Mouse (Mus musculus) thymus, adult 2 months (tissue): ENCODE results near the gene Gsk3b. TPM values are rescaled to one million over a fixed set of nuclear protein-coding genes. Genes with fewer than 3 reads are reported as not detected.

ENCODE experiments used
- DNase-seq: peaks from one replicate; pipeline ENCODE4 v3.0.0; 2021
- H3K27ac ChIP-seq: fragments of 200-500 bp; 2 replicates; pipeline ENCODE4 v1.5.1; 2012; ENCODE audit warnings: low read length, control low read depth; ENCODE audit not compliant: control insufficient read depth, insufficient read depth
- H3K27me3 ChIP-seq: fragments of 200-500 bp; 2 replicates; pipeline ENCODE4 v1.6.1; 2012; ENCODE audit warnings: mild to moderate bottlenecking, low read length, moderate library complexity, mixed read lengths; ENCODE audit not compliant: control insufficient read depth, insufficient read depth
- H3K36me3 ChIP-seq: fragments of 200-500 bp; 2 replicates; pipeline ENCODE4 v1.6.1; 2012; ENCODE audit warnings: mild to moderate bottlenecking, low read length, moderate library complexity; ENCODE audit not compliant: control insufficient read depth, insufficient read depth
- H3K4me1 ChIP-seq: fragments of 200-500 bp; replicated peaks from 2 replicates; pipeline ENCODE4 v1.6.1; 2012; ENCODE audit warnings: low read length; ENCODE audit not compliant: control insufficient read depth, insufficient read depth
- H3K4me3 ChIP-seq: fragments of 200-500 bp; 2 replicates; pipeline ENCODE4 v1.5.1; 2012; ENCODE audit warnings: mild to moderate bottlenecking, low read length, control low read depth, moderate library complexity; ENCODE audit not compliant: control insufficient read depth, insufficient read depth
- CTCF ChIP-seq: fragments of 200-500 bp; IDR thresholded peaks from 2 replicates; pipeline ENCODE4 v1.5.1; 2012; ENCODE audit warnings: mild to moderate bottlenecking, control low read depth, low read length, moderate library complexity, borderline replicate concordance; ENCODE audit not compliant: control insufficient read depth, poor library complexity, insufficient read depth; ENCODE audit errors: extremely low read depth
- POLR2A ChIP-seq: fragments of 200-500 bp; IDR thresholded peaks from 2 replicates; pipeline ENCODE4 v1.6.1; 2012; ENCODE audit warnings: mild to moderate bottlenecking, low read length, control low read depth, moderate library complexity; ENCODE audit not compliant: control insufficient read depth, poor library complexity, insufficient read depth; ENCODE audit errors: extremely low read depth
- WGBS: fragments of 180-500 bp; shearing (Covaris S2); methylation state at CpG from one replicate; pipeline ENCODE4 v1.1.7; 2018; 5-methylcytosine and 5-hydroxymethylcytosine counted together
- polyA plus RNA-seq: library from polyadenylated mRNA; depleted of rRNA; stranded (reverse); fragments of >200 nt; gene quantifications from 2 replicates; pipeline ENCODE4 v1.2.3, GENCODE M21; 2012

Gene Gsk3b
- polyA plus RNA-seq, 1 experiment = 25.1 TPM

DNA sequence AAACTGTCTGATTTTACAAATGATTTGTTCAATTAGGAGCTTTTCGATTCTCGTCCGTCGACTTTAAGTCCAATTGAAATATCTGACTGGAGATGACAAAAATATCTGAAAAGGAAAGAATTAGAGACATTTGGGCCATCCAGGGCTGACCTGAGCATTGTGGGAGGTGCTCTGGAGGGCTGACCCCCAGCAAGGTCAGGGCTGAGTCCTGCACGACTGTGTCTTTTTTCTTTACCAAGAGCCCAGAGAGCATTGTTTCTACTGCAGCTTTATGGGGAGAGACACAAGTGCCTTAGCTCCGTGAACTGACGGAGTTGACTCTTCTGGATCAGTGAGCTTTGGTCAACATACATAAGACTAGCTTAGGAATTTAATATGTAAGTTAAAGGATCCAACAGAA, 43.4 kb downstream of the Gsk3b start:
- TF ChIP-seq CTCF (no peak), POLR2A (no peak)
- peaks cover 25% of the 10 kb centered on the region for H3K4me1 ChIP-seq
- 53% methylated on average over 7 of the region's 7 CpGs for WGBS
- H3K4me3 ChIP-seq = peak overlapping the region; percentile 46
- DNase-seq = no peak
- H3K27me3 ChIP-seq = no peaks in the 10 kb centered on the region
- H3K36me3 ChIP-seq = no peaks in the 10 kb centered on the region
- peak overlapping the region; percentile 87 for H3K27ac ChIP-seq

DNA sequence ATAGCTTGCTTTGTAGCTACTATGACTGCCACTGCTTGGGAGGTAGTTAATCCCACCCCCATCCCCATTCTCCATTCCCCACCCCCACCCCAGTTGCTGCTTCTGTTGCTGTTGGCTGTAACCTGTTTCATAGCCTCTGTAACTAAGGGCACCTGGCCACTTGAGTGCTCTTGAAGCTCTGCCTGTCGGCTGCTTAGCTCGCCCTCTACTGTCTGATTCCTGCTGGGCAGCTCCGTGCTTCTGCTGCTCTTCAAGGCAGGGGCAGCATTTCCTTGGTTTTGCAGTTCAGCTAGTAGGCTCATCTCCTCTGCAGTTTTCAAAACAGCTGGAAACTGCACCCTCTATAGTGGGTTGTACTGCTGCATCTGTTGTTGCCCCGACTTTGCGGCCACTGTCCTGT, 48.5 kb downstream of the Gsk3b start:
- WGBS = 82% methylated on average over 5 of the region's 5 CpGs
- peaks cover 8% of the 10 kb centered on the region for H3K4me1 ChIP-seq
- no peak overlapping the region for H3K27ac ChIP-seq
- DNase-seq = peak; percentile 66
- H3K27me3 ChIP-seq = no peaks in the 10 kb centered on the region
- H3K4me3 ChIP-seq = no peak overlapping the region
- no peaks in the 10 kb centered on the region for H3K36me3 ChIP-seq
- no peak for TF ChIP-seq POLR2A
- peak; percentile 68; the same call in 1 of the 2 replicates for TF ChIP-seq CTCF

GRCm38 (mm10) chr16:38144898-38145297, 56.1 kb downstream of the Gsk3b start:
- DNase-seq = no peak
- no peak overlapping the region for H3K27ac ChIP-seq

DNA sequence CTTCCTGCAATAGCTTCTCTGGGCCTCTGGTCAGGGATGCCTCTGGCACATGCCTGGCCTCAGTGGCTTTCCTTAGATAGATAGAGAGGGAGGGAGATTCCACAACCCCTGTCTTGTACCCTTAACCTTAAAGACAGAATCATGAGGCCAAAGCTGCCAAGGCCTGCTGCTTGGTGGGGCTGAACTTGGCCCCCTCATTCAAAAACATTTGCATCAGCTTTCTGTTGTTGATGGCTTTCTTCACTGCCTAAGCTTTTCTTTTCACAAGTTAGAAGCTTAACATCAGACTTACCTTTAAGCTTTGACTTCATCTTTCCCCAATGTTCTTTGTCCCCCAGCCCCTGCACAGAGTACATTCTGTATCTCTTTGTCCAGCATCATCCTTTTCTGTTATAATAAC, 61.8 kb downstream of the Gsk3b start:
- H3K27ac ChIP-seq = no peak overlapping the region
- no peak overlapping the region for H3K4me3 ChIP-seq
- 0 out of 2 replicates have a peak, but pooled peaks cover under 1% of the 10 kb centered on the region for H3K36me3 ChIP-seq
- no peaks in the 10 kb centered on the region for H3K27me3 ChIP-seq
- TF ChIP-seq CTCF (no peak), POLR2A (no peak)
- H3K4me1 ChIP-seq = no peaks in the 10 kb centered on the region
- DNase-seq = no peak

More at GRCm38 (mm10) chr16:38144898-38145297, 56.1 kb downstream of the Gsk3b start:
- H3K4me1 ChIP-seq = no peaks in the 10 kb centered on the region
- 97% methylated on average over 4 of the region's 4 CpGs for WGBS
- peaks cover 12% of the 10 kb centered on the region; the same call in 1 of the 2 replicates for H3K36me3 ChIP-seq
- no peaks in the 10 kb centered on the region for H3K27me3 ChIP-seq
- H3K4me3 ChIP-seq = no peak overlapping the region
- TF ChIP-seq CTCF = no peak
- TF ChIP-seq POLR2A = no peak

DNA sequence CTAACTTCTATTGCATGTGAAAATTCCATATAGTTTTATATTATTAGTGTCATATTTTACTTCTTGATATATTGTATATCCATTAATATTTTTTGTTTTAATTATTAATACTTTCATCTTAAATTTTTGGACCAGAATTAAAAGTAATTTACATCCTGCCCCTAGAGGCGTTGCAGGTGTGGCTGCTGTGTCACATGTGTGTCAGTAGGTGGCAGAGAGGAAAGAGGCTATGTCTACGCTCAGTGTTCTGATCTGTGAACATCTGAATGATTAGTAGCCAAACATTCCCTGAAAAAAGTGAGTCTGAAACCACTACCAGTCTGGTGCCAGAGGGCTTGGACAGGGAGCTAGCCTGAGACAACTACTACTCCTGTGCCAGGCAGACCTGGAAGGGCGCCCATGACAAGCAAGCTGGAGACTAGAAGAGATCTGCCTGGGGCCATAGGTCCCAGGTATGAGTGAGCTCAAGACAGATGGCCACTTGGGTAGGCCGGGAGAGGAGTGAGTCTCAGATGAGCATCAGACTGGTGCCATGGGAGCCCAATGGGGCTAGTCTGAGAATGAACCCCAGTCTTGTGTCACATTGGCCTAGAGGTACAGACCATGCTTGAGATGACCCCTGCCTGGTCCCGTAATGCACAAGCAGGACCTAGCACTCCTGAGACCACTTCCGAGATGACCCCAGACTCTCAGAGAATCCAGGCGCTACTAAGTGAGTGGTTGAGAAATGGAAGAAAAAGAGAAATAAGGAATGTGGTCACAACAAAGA, 69.2 kb downstream of the Gsk3b start:
- Histone ChIP-seq H3K4me3 (no peak overlapping the region), H3K4me1 (no peaks in the 10 kb centered on the region), H3K27me3 (no peaks in the 10 kb centered on the region), H3K36me3 (no peaks in the 10 kb centered on the region), H3K27ac (no peak overlapping the region)
- TF ChIP-seq CTCF (no peak), POLR2A (no peak)
- DNase-seq = no peak
- WGBS = 96% methylated on average over 7 of the region's 7 CpGs

- Histone ChIP-seq H3K4me3 (no peak overlapping the region), H3K36me3 (no peaks in the 10 kb centered on the region), H3K27me3 (no peaks in the 10 kb centered on the region), H3K27ac (no peak overlapping the region), H3K4me1 (no peaks in the 10 kb centered on the region)
- DNase-seq = no peak
- WGBS = 98% methylated on average over 3 of the region's 3 CpGs
- TF ChIP-seq CTCF (no peak), POLR2A (no peak)
These were observed 73.2 kb downstream of the Gsk3b start for GRCm38 (mm10) chr16:38162019-38162418.
